Mouse (Mus musculus) C2C12 (cell line): Measurements from ENCODE around the gene H2-T3.
"Not testable (repeated sequence)": the region's sequence is repeated elsewhere in the genome, so short reads cannot be mapped to it uniquely, and the experiment has no call there.

ENCODE experiments used
- CEBPB ChIP-seq: IDR thresholded peaks from one replicate; pipeline ENCODE4 v1.6.1; 2011; ENCODE audit warnings: low read depth, mild to moderate bottlenecking, control low read depth, moderate library complexity
- CTCF ChIP-seq: IDR thresholded peaks from one replicate; pipeline ENCODE4 v1.5.1; 2011; ENCODE audit not compliant: control insufficient read depth, insufficient read depth, insufficient read length
- FOSL1 ChIP-seq: IDR thresholded peaks from one replicate; pipeline ENCODE4 v1.8.0; 2011; ENCODE audit warnings: mild to moderate bottlenecking, low read length; ENCODE audit not compliant: poor library complexity, insufficient read depth, severe bottlenecking
- MAX ChIP-seq: IDR thresholded peaks from one replicate; pipeline ENCODE4 v1.6.1; 2011; ENCODE audit warnings: mild to moderate bottlenecking, control low read depth
- MYOD1 ChIP-seq: IDR thresholded peaks from one replicate; pipeline ENCODE4 v1.6.1; 2011; ENCODE audit warnings: low read depth; ENCODE audit not compliant: control insufficient read depth, insufficient read length
- MYOG ChIP-seq: IDR thresholded peaks from one replicate; pipeline ENCODE4 v1.6.1; 2011; ENCODE audit not compliant: control insufficient read depth, insufficient read length; ENCODE audit errors: extremely low read depth
- USF1 ChIP-seq: IDR thresholded peaks from one replicate; pipeline ENCODE4 v1.6.1; 2011; ENCODE audit warnings: low read depth, mild to moderate bottlenecking, control low read depth, moderate library complexity

GRCm38 (mm10) chr17:36176132-36176531 is 14.0 kb downstream of the H2-T3 start:
- TF ChIP-seq MYOD1, CTCF, MAX, USF1, FOSL1, MYOG, CEBPB: not testable (repeated sequence)
